Mouse (Mus musculus) cerebellum, adult 8-10 months (tissue): Measurements from ENCODE around the gene Zfp715.
"Not testable (repeated sequence)": the region's sequence is repeated elsewhere in the genome, so short reads cannot be mapped to it uniquely, and the experiment has no call there.

Experiments used
- DNase-seq: peaks from one replicate; pipeline ENCODE4 v3.0.0; 2022

Zfp715 gene

GRCm38 (mm10) chr7:43282859-43283595 is 30.1 kb downstream of the Zfp715 start:
- peak; percentile 80 for DNase-seq

GRCm38 (mm10) chr7:43282459-43282858 is 30.6 kb downstream of the Zfp715 start:
- no peak for DNase-seq

- DNase-seq = no peak
These were observed 35.7 kb downstream of the Zfp715 start for GRCm38 (mm10) chr7:43277401-43277800.

GRCm38 (mm10) chr7:43276178-43276577 is 36.9 kb downstream of the Zfp715 start:
- not testable (repeated sequence) for DNase-seq

- no peak for DNase-seq
These were observed 39.6 kb downstream of the Zfp715 start for GRCm38 (mm10) chr7:43273476-43273875.

GRCm38 (mm10) chr7:43267359-43267758 is 45.7 kb downstream of the Zfp715 start:
- not testable (repeated sequence) for DNase-seq

GRCm38 (mm10) chr7:43253540-43253939 is 59.6 kb downstream of the Zfp715 start:
- no peak for DNase-seq

GRCm38 (mm10) chr7:43250718-43251117 is 62.4 kb downstream of the Zfp715 start:
- not testable (repeated sequence) for DNase-seq
